Mouse (Mus musculus): ENCODE results near the gene Ttll5.

DNA sequence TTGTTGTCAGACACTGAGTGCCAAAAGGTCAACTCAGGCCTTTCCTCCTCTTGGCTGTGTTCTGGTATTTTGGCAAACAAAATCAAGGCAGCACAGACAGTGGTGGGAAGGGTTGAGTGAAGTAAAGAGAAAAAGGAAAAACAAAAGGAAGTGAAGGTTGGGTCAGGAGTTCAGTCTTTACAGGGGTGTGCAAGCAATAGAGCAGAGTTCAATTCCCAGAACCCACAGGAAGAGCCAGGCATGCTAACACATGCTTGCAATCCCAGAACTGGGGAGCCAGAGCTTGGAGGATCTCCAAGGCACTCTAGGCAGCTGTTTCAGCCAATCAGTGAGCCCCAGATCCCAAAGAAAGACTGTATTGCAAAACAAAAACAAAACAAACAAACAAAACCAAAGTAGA lies 240.3 kb downstream of the Ttll5 start:
- TF ChIP-seq CTCF (IDR thresholded peaks at IDR 0.05; ENCODE audit: low read depth) (no peak), EP300 (IDR thresholded peaks at IDR 0.05; ENCODE audit: low read depth) (no peak)

Measured in liver, embryonic 14.5 days (tissue).